Mouse (Mus musculus) small intestine, adult 2 months (tissue): ENCODE measurements at regions not wholly inside any gene's neighbourhood (a gene's known extent, or its start where the extent isn't known, plus 50 kb on each side); places are given as distances from the start of the nearest gene placed in this dataset.
"Not testable (repeated sequence)": the region's sequence is repeated elsewhere in the genome, so short reads cannot be mapped to it uniquely, and the experiment has no call there.

ENCODE experiments used
- H3K27ac ChIP-seq: fragments of 200-500 bp; 2 replicates; pipeline ENCODE4 v1.5.1; 2012; ENCODE audit warnings: low read depth, low read length, control low read depth, inconsistent platforms; ENCODE audit not compliant: insufficient read depth
- H3K27me3 ChIP-seq: fragments of 200-500 bp; 2 replicates; pipeline ENCODE4 v1.6.1; 2012; ENCODE audit warnings: mild to moderate bottlenecking, moderate library complexity, low read length, inconsistent platforms; ENCODE audit not compliant: control insufficient read depth, insufficient read depth
- H3K36me3 ChIP-seq: fragments of 200-500 bp; 2 replicates; pipeline ENCODE4 v1.6.1; 2012; ENCODE audit warnings: mild to moderate bottlenecking, low read length, control low read depth, inconsistent platforms; ENCODE audit not compliant: control insufficient read depth, insufficient read depth
- H3K4me1 ChIP-seq: fragments of 200-500 bp; 2 replicates; pipeline ENCODE4 v1.6.1; 2012; ENCODE audit warnings: low read length, inconsistent platforms, mixed read lengths; ENCODE audit not compliant: control insufficient read depth, insufficient read depth, insufficient read length
- H3K4me3 ChIP-seq: fragments of 200-500 bp; 2 replicates; pipeline ENCODE4 v1.5.1; 2012; ENCODE audit warnings: low read depth, mild to moderate bottlenecking, control low read depth, inconsistent platforms, low read length, moderate library complexity
- CTCF ChIP-seq: fragments of 200-500 bp; IDR thresholded peaks from 2 replicates; pipeline ENCODE4 v1.5.1; 2012; ENCODE audit warnings: low read depth, mild to moderate bottlenecking, control low read depth, inconsistent platforms, low read length, moderate library complexity, mixed read lengths; ENCODE audit not compliant: insufficient replicate concordance, insufficient read length; ENCODE audit errors: extremely low read depth
- POLR2A ChIP-seq: fragments of 200-500 bp; IDR thresholded peaks from 2 replicates; pipeline ENCODE4 v1.6.1; 2012; ENCODE audit warnings: low read depth, mild to moderate bottlenecking, control low read depth, inconsistent platforms, low read length, moderate library complexity
- WGBS: fragments of 180-500 bp; shearing (Covaris S2); methylation state at CpG from one replicate; pipeline ENCODE4 v1.1.7; 2018; 5-methylcytosine and 5-hydroxymethylcytosine counted together

GRCm38 (mm10) chr10:118052042-118052441 lies 89.6 kb upstream of the Mdm1 start:
- WGBS = 73% methylated on average over 11 of the region's 11 CpGs
- no peak overlapping the region for H3K4me3 ChIP-seq
- no peaks in the 10 kb centered on the region for H3K36me3 ChIP-seq
- TF ChIP-seq POLR2A (no peak), CTCF (no peak)
- no peaks in the 10 kb centered on the region for H3K4me1 ChIP-seq
- H3K27me3 ChIP-seq = no peaks in the 10 kb centered on the region
- H3K27ac ChIP-seq = peak overlapping the region; percentile 28; the same call in 1 of the 2 replicates

GRCm38 (mm10) chr10:118052477-118052876 lies 89.1 kb upstream of the Mdm1 start:
- no peaks in the 10 kb centered on the region for H3K36me3 ChIP-seq
- peak overlapping the region; percentile 28; the same call in 1 of the 2 replicates for H3K27ac ChIP-seq
- no peak overlapping the region for H3K4me3 ChIP-seq
- H3K27me3 ChIP-seq = no peaks in the 10 kb centered on the region
- TF ChIP-seq CTCF (no peak), POLR2A (no peak)
- 82% methylated on average over 12 of the region's 12 CpGs for WGBS
- no peaks in the 10 kb centered on the region for H3K4me1 ChIP-seq

DNA sequence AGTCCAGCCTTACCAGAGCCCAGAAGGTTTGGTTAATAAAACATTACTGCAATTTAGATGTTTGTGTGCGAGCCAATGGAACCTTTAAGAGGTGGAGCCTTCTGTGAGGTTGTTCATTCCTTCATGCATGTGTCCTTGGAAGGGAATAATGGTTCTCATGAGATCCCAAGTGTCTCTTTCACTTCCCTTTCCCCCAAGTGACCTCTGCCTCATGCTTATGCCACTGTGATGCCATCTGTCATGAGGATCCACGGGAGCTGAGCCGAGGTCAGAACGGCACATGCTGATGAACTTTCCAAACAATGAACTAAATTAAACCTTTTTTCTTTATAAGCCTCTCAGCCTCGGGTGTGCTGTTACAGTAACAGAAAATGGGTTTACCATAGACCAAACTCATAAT lies 88.6 kb upstream of the Mdm1 start:
- WGBS = 87% methylated on average over 5 of the region's 5 CpGs

GRCm38 (mm10) chr10:118056789-118057271 lies 84.8 kb upstream of the Mdm1 start:
- H3K4me1 ChIP-seq = no peaks in the 10 kb centered on the region
- H3K27me3 ChIP-seq = no peaks in the 10 kb centered on the region
- H3K36me3 ChIP-seq = no peaks in the 10 kb centered on the region
- WGBS = 55% methylated on average over 9 of the region's 9 CpGs
- H3K27ac ChIP-seq = no peak overlapping the region
- TF ChIP-seq CTCF (no peak), POLR2A (no peak)
- no peak overlapping the region for H3K4me3 ChIP-seq

More for the DNA sequence above, 88.6 kb upstream of the Mdm1 start:
- TF ChIP-seq POLR2A (no peak), CTCF (no peak)
- Histone ChIP-seq H3K4me1 (no peaks in the 10 kb centered on the region), H3K4me3 (no peak overlapping the region), H3K27me3 (no peaks in the 10 kb centered on the region), H3K27ac (no peak overlapping the region), H3K36me3 (no peaks in the 10 kb centered on the region)

- Histone ChIP-seq H3K27me3 (no peaks in the 10 kb centered on the region), H3K27ac (no peak overlapping the region), H3K4me3 (no peak overlapping the region), H3K4me1 (no peaks in the 10 kb centered on the region), H3K36me3 (no peaks in the 10 kb centered on the region)
- TF ChIP-seq CTCF = no peak
- no peak for TF ChIP-seq POLR2A
- 66% methylated on average over 3 of the region's 3 CpGs for WGBS
Measured at GRCm38 (mm10) chr10:118057516-118057915, 84.1 kb upstream of the Mdm1 start.

DNA sequence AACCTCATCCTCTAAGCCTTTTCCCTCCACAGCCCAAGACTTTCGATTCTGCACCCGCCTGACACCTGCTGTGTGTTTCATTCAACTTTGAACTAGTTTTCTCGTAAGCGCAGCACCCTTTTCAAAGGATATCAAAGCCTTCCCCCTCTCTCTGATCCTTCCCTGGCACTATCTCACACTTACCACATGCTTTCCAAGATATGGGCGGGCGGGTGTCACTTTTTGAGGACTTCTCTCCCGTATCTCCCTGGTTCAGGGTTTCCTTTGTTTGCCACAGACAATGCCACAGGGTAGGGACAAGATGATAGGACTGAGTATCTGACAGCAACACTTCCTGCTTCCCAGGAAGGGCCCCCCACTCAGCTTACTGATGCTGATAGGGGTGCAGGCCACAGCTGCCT lies 76.8 kb upstream of the Mdm1 start:
- H3K27ac ChIP-seq = no peak overlapping the region
- TF ChIP-seq POLR2A (no peak), CTCF (no peak)
- WGBS = 51% methylated on average over 7 of the region's 7 CpGs
- H3K4me3 ChIP-seq = no peak overlapping the region
- no peaks in the 10 kb centered on the region for H3K27me3 ChIP-seq
- H3K36me3 ChIP-seq = no peaks in the 10 kb centered on the region
- no peaks in the 10 kb centered on the region for H3K4me1 ChIP-seq

DNA sequence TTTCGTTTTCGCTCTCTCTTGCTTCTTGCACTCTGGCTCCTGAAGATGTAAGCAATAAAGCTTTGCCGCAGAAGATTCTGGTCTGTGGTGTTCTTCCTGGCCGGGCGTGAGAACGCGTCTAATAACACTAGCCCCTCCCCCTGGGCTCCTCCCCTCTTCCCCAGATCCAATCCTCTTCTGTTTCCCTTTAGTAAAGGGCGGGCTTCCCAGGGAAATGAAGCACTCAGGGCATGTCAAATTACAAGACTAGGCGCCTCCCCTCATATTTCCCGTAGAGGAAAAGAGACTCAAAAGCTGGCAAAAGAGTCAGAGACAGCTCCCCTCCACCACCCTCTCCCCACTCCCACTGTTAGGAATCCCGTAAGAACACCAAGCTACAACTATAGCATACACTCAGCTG lies 65.3 kb upstream of the Mdm1 start:
- not testable (repeated sequence) for H3K27ac ChIP-seq, H3K27me3 ChIP-seq, H3K36me3 ChIP-seq, H3K4me1 ChIP-seq, H3K4me3 ChIP-seq
- 91% methylated on average over 9 of the region's 11 CpGs for WGBS
